Mouse (Mus musculus) midbrain, embryonic 13.5 days (tissue): ENCODE measurements around the gene Acad11. TPM values are rescaled to one million over a fixed set of nuclear protein-coding genes. Genes with fewer than 3 reads are reported as not detected.

Source experiments
- ATAC-seq: fragments of 200-750 bp; cut with Nextera tagmentation; 2 replicates; pipeline ENCODE4 v1.8.0; 2017; ENCODE audit warnings: mild to moderate bottlenecking, moderate TSS enrichment, moderate library complexity
- H3K27ac ChIP-seq: fragments of 300-500 bp; sonication (generic); 2 replicates; pipeline ENCODE4 v1.5.1; 2015; ENCODE audit warnings: inconsistent platforms, mild to moderate bottlenecking, moderate library complexity
- H3K27me3 ChIP-seq: fragments of 300-500 bp; sonication (generic); 2 replicates; pipeline ENCODE4 v1.6.1; 2015; ENCODE audit warnings: mild to moderate bottlenecking, inconsistent platforms
- H3K36me3 ChIP-seq: fragments of 300-500 bp; sonication (generic); 2 replicates; pipeline ENCODE4 v1.6.1; 2015; ENCODE audit warnings: mild to moderate bottlenecking, inconsistent platforms
- H3K4me1 ChIP-seq: fragments of 300-500 bp; sonication (generic); replicated peaks from 2 replicates; pipeline ENCODE4 v1.6.1; 2015; ENCODE audit warnings: inconsistent platforms
- H3K4me2 ChIP-seq: fragments of 300-500 bp; sonication (generic); replicated peaks from 2 replicates; pipeline ENCODE4 v1.6.1; 2015; ENCODE audit warnings: moderate library complexity, mild to moderate bottlenecking, inconsistent platforms
- H3K4me3 ChIP-seq: fragments of 300-500 bp; sonication (generic); replicated peaks from 2 replicates; pipeline ENCODE4 v1.5.1; 2015; ENCODE audit warnings: mild to moderate bottlenecking, inconsistent platforms
- H3K9ac ChIP-seq: fragments of 300-500 bp; sonication (generic); replicated peaks from 2 replicates; pipeline ENCODE4 v1.6.1; 2015; ENCODE audit warnings: mild to moderate bottlenecking, inconsistent platforms
- H3K9me3 ChIP-seq: fragments of 300-500 bp; sonication (generic); 2 replicates; pipeline ENCODE4 v1.6.1; 2016; ENCODE audit warnings: mild to moderate bottlenecking, inconsistent platforms
- WGBS: fragments of 180-500 bp; shearing (Covaris S2); methylation state at CpG from one replicate; pipeline ENCODE4 v1.1.7; 2015; 5-methylcytosine and 5-hydroxymethylcytosine counted together
- polyA plus RNA-seq: library from polyadenylated mRNA; unstranded; fragments of >200 nt; fragmentation: Nextera tagmentation; extraction: Ambion mirVana; gene quantifications from 2 replicates; pipeline ENCODE4 v1.2.1, GENCODE M21; 2015

The Acad11 gene
- polyA plus RNA-seq, 1 experiment from 2014 or later = 7.7 TPM

DNA sequence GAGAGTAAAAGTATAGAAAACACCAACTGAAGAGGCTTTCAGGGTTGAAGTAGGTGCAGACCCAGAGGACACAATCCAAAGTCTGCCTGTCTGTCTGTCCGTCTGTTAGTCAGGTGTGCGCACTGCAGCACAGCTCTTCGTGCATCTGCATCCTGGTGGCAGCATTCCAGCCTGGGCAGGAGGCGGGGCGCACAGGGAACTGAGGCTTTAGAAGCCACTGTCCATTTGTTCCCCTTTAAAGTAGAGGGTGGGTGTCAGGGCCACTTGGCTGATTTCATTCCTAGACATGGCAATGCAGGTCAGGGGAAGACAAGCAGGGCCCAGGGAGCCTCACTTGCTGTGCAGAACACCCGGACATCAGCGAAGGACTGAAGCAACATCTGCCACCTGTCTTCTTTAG, 94.1 kb downstream of the Acad11 start:
- Histone ChIP-seq H3K36me3 (peaks cover 97% of the 10 kb centered on the region), H3K9me3 (no peaks in the 10 kb centered on the region), H3K4me3 (no peak overlapping the region), H3K4me2 (no peak overlapping the region), H3K27me3 (no peaks in the 10 kb centered on the region), H3K4me1 (no peaks in the 10 kb centered on the region), H3K27ac (no peak overlapping the region), H3K9ac (no peak overlapping the region)
- 97% methylated on average over 7 of the region's 7 CpGs for WGBS
- no peak for ATAC-seq

- WGBS = 85% methylated on average over 7 of the region's 7 CpGs
- Histone ChIP-seq H3K36me3 (peaks cover 96% of the 10 kb centered on the region), H3K4me3 (no peak overlapping the region), H3K4me1 (no peaks in the 10 kb centered on the region), H3K9ac (no peak overlapping the region), H3K9me3 (no peaks in the 10 kb centered on the region), H3K27ac (no peak overlapping the region), H3K4me2 (no peak overlapping the region), H3K27me3 (no peaks in the 10 kb centered on the region)
- ATAC-seq = no peak
Observed at GRCm38 (mm10) chr9:104161117-104161516, 97.9 kb downstream of the Acad11 start.

GRCm38 (mm10) chr9:104164194-104164593, 101.0 kb downstream of the Acad11 start:
- peaks cover 90% of the 10 kb centered on the region for H3K36me3 ChIP-seq
- 89% methylated on average over 5 of the region's 5 CpGs for WGBS
- no peak overlapping the region for H3K9ac ChIP-seq
- no peak overlapping the region for H3K27ac ChIP-seq
- no peaks in the 10 kb centered on the region for H3K9me3 ChIP-seq
- ATAC-seq = no peak
- H3K4me3 ChIP-seq = no peak overlapping the region
- no peaks in the 10 kb centered on the region for H3K27me3 ChIP-seq
- H3K4me1 ChIP-seq = no peaks in the 10 kb centered on the region
- H3K4me2 ChIP-seq = no peak overlapping the region

DNA sequence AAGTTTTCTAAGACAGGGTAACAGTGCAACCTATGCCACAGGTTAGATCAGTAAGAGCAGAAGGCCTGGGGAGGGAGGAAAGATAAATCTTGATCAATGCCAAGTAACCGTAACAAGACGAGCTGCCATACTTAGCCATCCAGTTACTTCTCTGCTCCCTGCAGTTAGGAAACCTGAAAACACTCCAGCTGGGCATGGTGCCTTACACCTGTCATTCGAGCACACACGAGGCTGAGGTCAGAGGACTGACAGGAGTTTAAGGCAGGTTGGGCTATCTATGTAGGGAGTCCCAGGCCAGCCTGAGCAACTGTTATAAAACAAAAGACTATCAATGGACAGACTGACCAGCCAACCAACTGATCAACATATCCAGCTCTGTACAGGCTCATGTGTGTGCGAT, 102.7 kb downstream of the Acad11 start:
- WGBS = 96% methylated on average over 5 of the region's 5 CpGs
- ATAC-seq = no peak
- no peaks in the 10 kb centered on the region for H3K4me1 ChIP-seq
- H3K27me3 ChIP-seq = no peaks in the 10 kb centered on the region
- H3K4me3 ChIP-seq = no peak overlapping the region
- no peaks in the 10 kb centered on the region for H3K9me3 ChIP-seq
- H3K4me2 ChIP-seq = no peak overlapping the region
- H3K36me3 ChIP-seq = peaks cover 88% of the 10 kb centered on the region
- H3K27ac ChIP-seq = no peak overlapping the region
- H3K9ac ChIP-seq = no peak overlapping the region

GRCm38 (mm10) chr9:104169986-104170385, 106.8 kb downstream of the Acad11 start:
- H3K4me1 ChIP-seq = no peaks in the 10 kb centered on the region
- H3K36me3 ChIP-seq = peaks cover 81% of the 10 kb centered on the region
- H3K9ac ChIP-seq = no peak overlapping the region
- H3K9me3 ChIP-seq = no peaks in the 10 kb centered on the region
- H3K4me3 ChIP-seq = no peak overlapping the region
- 97% methylated on average over 10 of the region's 10 CpGs for WGBS
- H3K27ac ChIP-seq = no peak overlapping the region
- no peak overlapping the region for H3K4me2 ChIP-seq
- no peak for ATAC-seq
- no peaks in the 10 kb centered on the region for H3K27me3 ChIP-seq

GRCm38 (mm10) chr9:104171651-104172050, 108.5 kb downstream of the Acad11 start:
- Histone ChIP-seq H3K4me3 (no peak overlapping the region), H3K4me1 (no peaks in the 10 kb centered on the region), H3K9me3 (no peaks in the 10 kb centered on the region), H3K27ac (no peak overlapping the region), H3K27me3 (no peaks in the 10 kb centered on the region), H3K9ac (no peak overlapping the region), H3K36me3 (peaks cover 83% of the 10 kb centered on the region), H3K4me2 (no peak overlapping the region)
- WGBS = 93% methylated on average over 6 of the region's 6 CpGs
- ATAC-seq = no peak

DNA sequence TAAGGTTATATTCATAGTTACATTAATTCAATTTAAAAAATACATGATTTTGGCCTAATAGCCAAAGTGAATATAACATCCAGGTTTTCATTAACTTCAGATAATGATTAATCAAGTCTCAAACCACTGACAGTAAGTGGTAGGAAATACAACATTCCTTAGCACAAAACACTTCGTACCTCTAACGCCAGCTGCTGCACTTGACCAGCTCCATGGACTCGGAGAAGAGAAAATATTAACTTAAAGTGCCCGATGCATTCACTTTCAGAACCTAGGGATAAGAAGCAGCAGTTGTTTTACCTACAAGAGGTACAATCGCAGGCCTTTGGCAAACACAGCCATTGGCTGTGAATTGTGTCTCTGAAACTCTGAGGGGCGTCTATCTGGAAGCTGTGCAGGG, 109.2 kb downstream of the Acad11 start:
- Histone ChIP-seq H3K27me3 (no peaks in the 10 kb centered on the region), H3K9me3 (no peaks in the 10 kb centered on the region), H3K4me3 (no peak overlapping the region), H3K9ac (no peak overlapping the region), H3K4me2 (no peak overlapping the region), H3K27ac (no peak overlapping the region), H3K4me1 (no peaks in the 10 kb centered on the region), H3K36me3 (peaks cover 83% of the 10 kb centered on the region)
- no peak for ATAC-seq
- 97% methylated on average over 6 of the region's 6 CpGs for WGBS

Other genes with a start within 250 kb of the Acad11 start
- gene Nphp3, start 60.8 kb upstream of the Acad11 start, polyA plus RNA-seq = 2.8 and 3.3 TPM in 2 replicates
- not detected in 2 replicates for gene Gm28305, start 22.7 kb upstream of the Acad11 start, polyA plus RNA-seq
- gene Uba5, start 243 bp upstream of the Acad11 start, polyA plus RNA-seq = 65.5 and 66.0 TPM in 2 replicates
- gene Ackr4, start 63.6 kb downstream of the Acad11 start, polyA plus RNA-seq = 0.46 and 0.47 TPM in 2 replicates
- 18.9 and 19.2 TPM in 2 replicates for gene Dnajc13, start 199.6 kb downstream of the Acad11 start, polyA plus RNA-seq